Mouse (Mus musculus): Measurements from ENCODE around the gene Hoxd3. TPM values are rescaled to one million over a fixed set of nuclear protein-coding genes. Genes with fewer than 3 reads are reported as not detected.

Gene Hoxd3
- polyA plus RNA-seq, 1 experiment from 2014 or later = 1.3 TPM

- H3K9ac ChIP-seq (ENCODE audit: low read length) = no peak overlapping the region
- H3K4me1 ChIP-seq (replicated peaks; ENCODE audit: control insufficient read depth, insufficient read depth) = no peaks in the 10 kb centered on the region
- H3K36me3 ChIP-seq (ENCODE audit: control insufficient read depth, insufficient read depth, low read length) = no peaks in the 10 kb centered on the region
- ATAC-seq (ENCODE audit: low FRiP score, low TSS enrichment) (no peak), DNase-seq (ENCODE audit: low spot score) (no peak)
- no peak overlapping the region for H3K27ac ChIP-seq (replicated peaks)
- no peak for TF ChIP-seq CTCF (IDR thresholded peaks at IDR 0.05; ENCODE audit: low read depth)
- TF ChIP-seq EP300 (optimal IDR thresholded peaks at IDR 0.05) = no peak
- peaks cover 53% of the 10 kb centered on the region for H3K27me3 ChIP-seq (ENCODE audit: control insufficient read depth, insufficient read depth, low read length)
- no peak overlapping the region for H3K4me3 ChIP-seq (ENCODE audit: low read depth, low read length)
- 24% methylated on average over 2 of the region's 2 CpGs for WGBS
- no peaks in the 10 kb centered on the region for H3K9me3 ChIP-seq (ENCODE audit: control insufficient read depth, low read length)
- H3K4me2 ChIP-seq (replicated peaks; ENCODE audit: low read depth) = no peak overlapping the region
Measured at GRCm38 (mm10) chr2:74677106-74677505, 34.6 kb upstream of the Hoxd3 start.

DNA sequence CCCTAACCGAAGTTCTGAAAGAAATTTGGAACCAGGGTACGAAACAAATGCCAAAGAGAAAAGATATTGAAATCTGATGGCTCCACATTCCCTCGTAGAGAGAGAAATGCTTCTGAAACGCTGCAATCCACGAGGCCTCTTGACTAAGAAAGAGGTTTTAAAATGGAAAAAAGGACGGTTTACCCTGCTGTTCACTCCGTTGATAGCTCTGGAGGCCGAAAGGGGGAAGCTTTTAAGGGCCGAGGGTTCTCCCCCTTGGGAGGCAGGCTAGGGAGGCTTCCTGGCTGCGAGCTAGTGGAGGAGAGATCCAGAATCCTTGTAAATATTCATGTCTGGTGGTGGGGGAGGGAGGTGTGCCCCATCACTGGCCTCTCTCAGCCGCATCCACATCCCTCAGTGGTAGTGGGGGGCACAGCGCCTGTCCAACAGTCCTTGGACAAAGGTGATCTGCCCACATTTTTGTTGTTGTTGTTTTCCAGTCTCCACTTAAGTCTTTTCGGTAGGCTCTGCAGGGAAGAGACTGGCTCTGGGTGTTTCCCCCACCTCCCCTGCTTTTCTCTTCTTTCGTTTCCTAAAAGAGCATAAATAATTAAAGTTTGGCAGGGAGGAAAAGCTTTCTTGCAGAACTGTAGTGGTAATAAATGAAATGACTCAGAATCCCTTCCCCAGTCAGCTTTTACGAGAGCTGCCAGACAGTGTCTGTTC, 32.7 kb upstream of the Hoxd3 start, which contains the start of gene Hoxd11:
TSS of gene Hoxd11 (plus strand) at position 667 of the 705 bp plus-strand sequence.
- Histone ChIP-seq H3K9ac (ENCODE audit: low read length) (no peak within 1 kb of the TSS), H3K4me2 (replicated peaks; ENCODE audit: low read depth) (no peak within 1 kb of the TSS), H3K27ac (replicated peaks) (no peak within 1 kb of the TSS), H3K4me1 (replicated peaks; ENCODE audit: control insufficient read depth, insufficient read depth) (no peaks in the 10 kb centered on the region), H3K27me3 (ENCODE audit: control insufficient read depth, insufficient read depth, low read length) (peaks cover 51% of the 10 kb centered on the region), H3K9me3 (ENCODE audit: control insufficient read depth, low read length) (no peaks in the 10 kb centered on the region), H3K36me3 (ENCODE audit: control insufficient read depth, insufficient read depth, low read length) (no peaks in the 10 kb centered on the region), H3K4me3 (ENCODE audit: low read depth, low read length) (no peak within 1 kb of the TSS)
- WGBS = 4% methylated on average over 15 of the region's 15 CpGs
- TF ChIP-seq EP300 (optimal IDR thresholded peaks at IDR 0.05) = no peak
- no peak for TF ChIP-seq CTCF (IDR thresholded peaks at IDR 0.05; ENCODE audit: low read depth)
- ATAC-seq (ENCODE audit: low FRiP score, low TSS enrichment) = no peak
- DNase-seq (ENCODE audit: low spot score) = no peak

DNA sequence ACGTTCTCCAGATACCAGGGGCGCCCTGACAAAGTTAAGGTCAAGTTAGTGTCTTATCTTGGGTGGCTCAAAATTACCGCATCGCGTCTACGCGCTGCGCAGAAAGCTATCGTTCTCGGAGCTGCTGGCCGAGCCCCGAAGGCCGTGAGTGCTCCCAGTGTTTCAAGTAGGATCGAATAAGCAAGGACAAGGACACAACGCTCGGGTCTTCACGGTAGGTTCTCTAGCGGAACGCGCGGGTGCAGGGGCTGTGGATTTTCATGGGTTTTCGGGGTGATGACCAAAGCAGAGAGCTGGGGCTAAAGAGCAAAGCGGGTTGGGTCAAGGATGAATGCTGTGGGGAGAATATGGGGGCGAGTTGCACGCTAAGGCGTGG, 32.1 kb upstream of the Hoxd3 start:
- Histone ChIP-seq H3K4me2 (replicated peaks; ENCODE audit: low read depth) (no peak overlapping the region), H3K27ac (replicated peaks) (no peak overlapping the region), H3K9me3 (ENCODE audit: control insufficient read depth, low read length) (no peaks in the 10 kb centered on the region), H3K36me3 (ENCODE audit: control insufficient read depth, insufficient read depth, low read length) (no peaks in the 10 kb centered on the region), H3K9ac (ENCODE audit: low read length) (no peak overlapping the region), H3K4me3 (ENCODE audit: low read depth, low read length) (no peak overlapping the region), H3K27me3 (ENCODE audit: control insufficient read depth, insufficient read depth, low read length) (peaks cover 53% of the 10 kb centered on the region), H3K4me1 (replicated peaks; ENCODE audit: control insufficient read depth, insufficient read depth) (no peaks in the 10 kb centered on the region)
- no peak for TF ChIP-seq EP300 (optimal IDR thresholded peaks at IDR 0.05)
- TF ChIP-seq CTCF (IDR thresholded peaks at IDR 0.05; ENCODE audit: low read depth) = no peak
- DNase-seq (ENCODE audit: low spot score) (peak; percentile 10), ATAC-seq (ENCODE audit: low FRiP score, low TSS enrichment) (no peak)
- WGBS = 1% methylated on average over 26 of the region's 26 CpGs

DNA sequence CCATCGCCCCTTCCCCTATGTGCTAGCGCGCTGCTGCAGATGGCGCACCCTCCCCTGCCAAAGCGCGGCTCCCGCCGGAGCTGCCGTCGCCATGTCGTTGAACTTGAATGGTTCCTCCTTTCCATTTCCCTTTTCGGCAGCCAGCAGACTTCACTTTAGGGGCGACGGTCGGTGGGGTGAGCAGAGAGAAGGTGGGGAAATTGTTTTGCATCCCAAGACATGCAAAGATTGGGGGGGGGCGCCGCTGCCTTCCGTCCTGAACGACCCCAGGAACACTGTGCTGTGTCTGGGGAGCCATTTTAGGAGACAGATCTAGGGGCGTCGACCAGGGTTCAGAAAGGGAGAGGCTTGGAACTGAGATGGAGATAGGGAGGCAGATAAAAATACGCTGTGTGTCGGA, 31.7 kb upstream of the Hoxd3 start:
- H3K4me2 ChIP-seq (replicated peaks; ENCODE audit: low read depth) = no peak overlapping the region
- H3K9me3 ChIP-seq (ENCODE audit: control insufficient read depth, low read length) = no peaks in the 10 kb centered on the region
- no peak overlapping the region for H3K9ac ChIP-seq (ENCODE audit: low read length)
- H3K36me3 ChIP-seq (ENCODE audit: control insufficient read depth, insufficient read depth, low read length) = no peaks in the 10 kb centered on the region
- no peaks in the 10 kb centered on the region for H3K4me1 ChIP-seq (replicated peaks; ENCODE audit: control insufficient read depth, insufficient read depth)
- 2% methylated on average over 23 of the region's 23 CpGs for WGBS
- no peak for ATAC-seq (ENCODE audit: low FRiP score, low TSS enrichment)
- DNase-seq (ENCODE audit: low spot score) = peak; percentile 13
- TF ChIP-seq CTCF (IDR thresholded peaks at IDR 0.05; ENCODE audit: low read depth) = no peak
- TF ChIP-seq EP300 (optimal IDR thresholded peaks at IDR 0.05) = no peak
- no peak overlapping the region for H3K4me3 ChIP-seq (ENCODE audit: low read depth, low read length)
- no peak overlapping the region for H3K27ac ChIP-seq (replicated peaks)
- peaks cover 54% of the 10 kb centered on the region for H3K27me3 ChIP-seq (ENCODE audit: control insufficient read depth, insufficient read depth, low read length)

DNA sequence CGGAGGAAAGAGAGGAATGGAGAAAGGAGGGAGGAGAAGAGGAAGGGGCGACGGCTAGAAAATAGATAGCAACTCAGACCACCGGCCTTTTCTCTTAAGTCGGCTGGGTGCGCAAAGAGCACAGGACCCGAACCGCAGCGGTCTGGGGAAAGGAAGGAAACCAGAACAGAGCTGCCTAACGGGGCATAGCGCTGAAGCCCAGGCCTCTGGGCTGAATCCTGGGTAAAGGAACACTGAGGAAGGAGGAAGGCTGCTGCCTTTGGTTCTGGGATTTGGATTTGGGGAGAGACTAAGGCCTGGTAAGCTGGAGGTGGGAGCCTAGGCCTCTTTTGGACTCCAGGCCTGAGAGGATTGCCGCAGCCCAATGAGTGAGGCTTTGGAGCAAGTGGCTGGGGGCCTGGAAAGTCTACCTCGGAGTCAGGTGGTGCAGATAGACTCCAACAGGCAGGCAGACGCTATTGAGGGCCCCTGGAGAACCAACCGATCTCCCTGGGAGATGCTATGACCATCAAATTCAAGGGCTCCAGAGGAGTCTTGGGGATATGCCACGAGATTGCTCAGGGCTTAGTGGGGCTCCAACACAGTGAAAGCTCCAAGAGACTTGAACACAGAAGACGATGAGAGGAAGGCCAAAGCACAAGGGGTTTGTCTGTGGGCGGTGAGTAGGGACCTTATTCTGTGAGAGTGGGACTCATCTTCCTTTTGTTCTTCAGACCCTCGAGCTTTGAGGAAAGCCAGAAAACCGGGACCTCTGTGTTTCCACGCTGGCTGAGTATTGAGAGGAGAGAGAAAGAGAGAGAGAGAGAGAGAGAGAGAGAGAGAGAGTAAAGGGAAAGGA, 30.9 kb upstream of the Hoxd3 start:
- Histone ChIP-seq H3K36me3 (ENCODE audit: control insufficient read depth, insufficient read depth, low read length) (no peaks in the 10 kb centered on the region), H3K9ac (ENCODE audit: low read length) (no peak overlapping the region), H3K4me3 (ENCODE audit: low read depth, low read length) (no peak overlapping the region), H3K9me3 (ENCODE audit: control insufficient read depth, low read length) (no peaks in the 10 kb centered on the region), H3K27me3 (ENCODE audit: control insufficient read depth, insufficient read depth, low read length) (peaks cover 52% of the 10 kb centered on the region), H3K4me2 (replicated peaks; ENCODE audit: low read depth) (no peak overlapping the region), H3K4me1 (replicated peaks; ENCODE audit: control insufficient read depth, insufficient read depth) (no peaks in the 10 kb centered on the region), H3K27ac (replicated peaks) (no peak overlapping the region)
- TF ChIP-seq EP300 (optimal IDR thresholded peaks at IDR 0.05) (no peak), CTCF (IDR thresholded peaks at IDR 0.05; ENCODE audit: low read depth) (no peak)
- ATAC-seq (ENCODE audit: low FRiP score, low TSS enrichment) = no peak
- peak; percentile 11 for DNase-seq (ENCODE audit: low spot score)
- 5% methylated on average over 21 of the region's 21 CpGs for WGBS

Data from stomach, postnatal 0 days (tissue).